Mouse (Mus musculus) lung, embryonic 16.5 days (tissue): ENCODE results near the gene Slc6a16. TPM values are rescaled to one million over a fixed set of nuclear protein-coding genes. Genes with fewer than 3 reads are reported as not detected.

ENCODE experiments used
- ATAC-seq: fragments of 200-750 bp; cut with Nextera tagmentation; 2 replicates; pipeline ENCODE4 v1.8.0; 2017; ENCODE audit warnings: low read depth, mild to moderate bottlenecking, moderate library complexity
- H3K27ac ChIP-seq: fragments of 300-500 bp; sonication (generic); 2 replicates; pipeline ENCODE4 v1.5.1; 2014; ENCODE audit warnings: mild to moderate bottlenecking, control low read depth, low read length
- H3K27me3 ChIP-seq: fragments of 300-500 bp; sonication (generic); 2 replicates; pipeline ENCODE4 v1.6.1; 2014; ENCODE audit warnings: low read depth, low read length, mixed read lengths; ENCODE audit not compliant: control insufficient read depth, insufficient read depth
- H3K36me3 ChIP-seq: fragments of 300-500 bp; sonication (generic); 2 replicates; pipeline ENCODE4 v1.6.1; 2014; ENCODE audit warnings: low read length; ENCODE audit not compliant: control insufficient read depth, insufficient read depth
- H3K4me1 ChIP-seq: fragments of 300-500 bp; sonication (generic); replicated peaks from 2 replicates; pipeline ENCODE4 v1.6.1; 2014; ENCODE audit warnings: low read length, mixed read lengths; ENCODE audit not compliant: control insufficient read depth, insufficient read depth
- H3K4me2 ChIP-seq: fragments of 300-500 bp; sonication (generic); 2 replicates; pipeline ENCODE4 v1.6.1; 2014; ENCODE audit warnings: low read depth, low read length, control low read depth
- H3K4me3 ChIP-seq: fragments of 300-500 bp; sonication (generic); 2 replicates; pipeline ENCODE4 v1.5.1; 2014; ENCODE audit warnings: mild to moderate bottlenecking, low read length, control low read depth
- H3K9ac ChIP-seq: fragments of 300-500 bp; sonication (generic); 2 replicates; pipeline ENCODE4 v1.6.1; 2014; ENCODE audit warnings: low read length, control low read depth
- H3K9me3 ChIP-seq: fragments of 300-500 bp; sonication (generic); 2 replicates; pipeline ENCODE4 v1.6.1; 2016; ENCODE audit warnings: low read length; ENCODE audit not compliant: control insufficient read depth
- WGBS: fragments of 180-500 bp; shearing (Covaris S2); extraction: QIAGEN DNeasy Blood & Tissue Kit; methylation state at CpG from one replicate; pipeline ENCODE4 v1.1.7; 2014; 5-methylcytosine and 5-hydroxymethylcytosine counted together
- polyA plus RNA-seq: library from polyadenylated mRNA; unstranded; fragments of >200 nt; fragmentation: Nextera tagmentation; extraction: Ambion mirVana; gene quantifications from 2 replicates; pipeline ENCODE4 v1.2.1, GENCODE M21; 2015

Gene Slc6a16
- polyA plus RNA-seq, 1 experiment from 2014 or later = not detected

- peaks cover 12% of the 10 kb centered on the region for H3K36me3 ChIP-seq
- peaks cover 22% of the 10 kb centered on the region for H3K4me1 ChIP-seq
- no peak overlapping the region for H3K27ac ChIP-seq
- WGBS = 67% methylated on average over 5 of the region's 5 CpGs
- H3K9me3 ChIP-seq = peaks cover under 1% of the 10 kb centered on the region; the same call in 1 of the 2 replicates
- no peak overlapping the region for H3K4me2 ChIP-seq
- H3K27me3 ChIP-seq = peaks cover 26% of the 10 kb centered on the region
- no peak overlapping the region for H3K9ac ChIP-seq
- H3K4me3 ChIP-seq = no peak overlapping the region
- no peak for ATAC-seq
Measured at GRCm38 (mm10) chr7:45213708-45214107, 27.2 kb upstream of the Slc6a16 start.

- Histone ChIP-seq H3K9ac (peak within 1 kb of the TSS; percentile 100), H3K27me3 (peaks cover 18% of the 10 kb centered on the region), H3K4me3 (peak within 1 kb of the TSS; percentile 91), H3K4me2 (peak within 1 kb of the TSS; percentile 91), H3K36me3 (peaks cover 27% of the 10 kb centered on the region), H3K27ac (peak within 1 kb of the TSS; percentile 91), H3K9me3 (no peaks in the 10 kb centered on the region), H3K4me1 (peaks cover 22% of the 10 kb centered on the region)
- WGBS = under 1% methylated on average over 55 of the region's 55 CpGs
- peak; percentile 72 for ATAC-seq
Measured at GRCm38 (mm10) chr7:45215673-45216441, 25.0 kb upstream of the Slc6a16 start, which contains the start of gene Tead2. Gene Tead2, plus strand, starts transcription at chr7:45215753.

- H3K4me3 ChIP-seq = peak overlapping the region; percentile 91
- WGBS = under 1% methylated on average over 13 of the region's 13 CpGs
- peak; percentile 92 for ATAC-seq
Measured at GRCm38 (mm10) chr7:45216442-45217183, 24.3 kb upstream of the Slc6a16 start.

GRCm38 (mm10) chr7:45221680-45222079, 19.2 kb upstream of the Slc6a16 start:
- H3K4me1 ChIP-seq = peaks cover 14% of the 10 kb centered on the region
- H3K27ac ChIP-seq = no peak overlapping the region
- peaks cover 67% of the 10 kb centered on the region for H3K36me3 ChIP-seq
- H3K4me2 ChIP-seq = no peak overlapping the region
- H3K9me3 ChIP-seq = no peaks in the 10 kb centered on the region
- H3K4me3 ChIP-seq = no peak overlapping the region
- no peak for ATAC-seq
- no peaks in the 10 kb centered on the region for H3K27me3 ChIP-seq
- no peak overlapping the region for H3K9ac ChIP-seq
- WGBS = 77% methylated on average over 2 of the region's 2 CpGs

More at GRCm38 (mm10) chr7:45216442-45217183, 24.3 kb upstream of the Slc6a16 start:
- Histone ChIP-seq H3K36me3 (peaks cover 33% of the 10 kb centered on the region), H3K27ac (peak overlapping the region; percentile 91), H3K9ac (peak overlapping the region; percentile 100), H3K4me1 (peaks cover 21% of the 10 kb centered on the region), H3K27me3 (peaks cover 11% of the 10 kb centered on the region), H3K9me3 (no peaks in the 10 kb centered on the region), H3K4me2 (peak overlapping the region; percentile 91)

- Histone ChIP-seq H3K4me3 (no peak overlapping the region), H3K27ac (no peak overlapping the region), H3K9ac (no peak overlapping the region), H3K27me3 (no peaks in the 10 kb centered on the region), H3K4me2 (no peak overlapping the region), H3K4me1 (no peaks in the 10 kb centered on the region), H3K9me3 (no peaks in the 10 kb centered on the region), H3K36me3 (peaks cover 71% of the 10 kb centered on the region)
- ATAC-seq = no peak
- 88% methylated on average over 7 of the region's 7 CpGs for WGBS
Measured at GRCm38 (mm10) chr7:45224826-45225225, 16.1 kb upstream of the Slc6a16 start.

GRCm38 (mm10) chr7:45226421-45226820, 14.5 kb upstream of the Slc6a16 start:
- no peak overlapping the region for H3K4me3 ChIP-seq

GRCm38 (mm10) chr7:45228548-45228947, 12.3 kb upstream of the Slc6a16 start:
- Histone ChIP-seq H3K27me3 (no peaks in the 10 kb centered on the region), H3K4me3 (no peak overlapping the region), H3K36me3 (peaks cover 58% of the 10 kb centered on the region), H3K9ac (no peak overlapping the region), H3K9me3 (no peaks in the 10 kb centered on the region), H3K27ac (no peak overlapping the region), H3K4me2 (no peak overlapping the region), H3K4me1 (peaks cover 5% of the 10 kb centered on the region; the same call in 1 of the 2 replicates)
- ATAC-seq = no peak
- WGBS = 91% methylated on average over 18 of the region's 18 CpGs

More at GRCm38 (mm10) chr7:45226421-45226820, 14.5 kb upstream of the Slc6a16 start:
- H3K27ac ChIP-seq = no peak overlapping the region
- H3K9me3 ChIP-seq = no peaks in the 10 kb centered on the region
- 91% methylated on average over 5 of the region's 5 CpGs for WGBS
- no peak overlapping the region for H3K4me2 ChIP-seq
- no peak overlapping the region for H3K9ac ChIP-seq
- peaks cover 62% of the 10 kb centered on the region for H3K36me3 ChIP-seq
- H3K4me1 ChIP-seq = no peaks in the 10 kb centered on the region
- H3K27me3 ChIP-seq = no peaks in the 10 kb centered on the region
- no peak for ATAC-seq

GRCm38 (mm10) chr7:45229046-45229445, 11.8 kb upstream of the Slc6a16 start:
- peaks cover 56% of the 10 kb centered on the region for H3K36me3 ChIP-seq
- no peak for ATAC-seq
- 90% methylated on average over 8 of the region's 8 CpGs for WGBS
- no peak overlapping the region for H3K9ac ChIP-seq
- no peak overlapping the region for H3K27ac ChIP-seq
- H3K4me1 ChIP-seq = peaks cover 10% of the 10 kb centered on the region
- H3K9me3 ChIP-seq = no peaks in the 10 kb centered on the region
- H3K4me2 ChIP-seq = no peak overlapping the region
- no peaks in the 10 kb centered on the region for H3K27me3 ChIP-seq
- no peak overlapping the region for H3K4me3 ChIP-seq
